Mouse (Mus musculus): ENCODE measurements at regions not wholly inside any gene's neighbourhood (a gene's known extent, or its start where the extent isn't known, plus 50 kb on each side); places are given as distances from the start of the nearest gene placed in this dataset.

GRCm38 (mm10) chr4:45713046-45713706 is 85.6 kb upstream of the Aldh1b1 start:
- DNase-seq (ENCODE audit: low spot score in 2 of 2), result no peak

DNA sequence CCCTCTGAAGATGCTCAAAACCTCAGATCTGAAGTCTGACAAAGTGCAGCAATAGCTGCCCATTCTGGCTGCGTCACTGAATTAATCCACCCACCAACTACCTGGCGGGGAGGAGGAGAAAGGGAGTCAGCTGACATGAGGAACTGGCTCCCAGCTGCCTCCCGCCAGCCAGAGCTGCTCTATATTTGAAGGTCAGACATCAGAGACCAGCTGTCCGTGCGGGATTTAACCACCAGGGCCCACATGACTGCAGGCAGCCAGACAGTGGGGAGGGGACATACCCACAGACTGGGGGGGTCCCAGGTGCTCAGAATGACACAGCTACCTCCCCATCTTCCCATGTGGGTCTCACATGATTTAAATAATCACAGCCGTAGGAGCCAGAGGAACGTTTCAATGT is 94.8 kb upstream of the Aldh1b1 start:
- no peak for DNase-seq (ENCODE audit: low spot score in 2 of 2)

GRCm38 (mm10) chr4:45699601-45700000 is 99.2 kb upstream of the Aldh1b1 start:
- no peak for DNase-seq (ENCODE audit: low spot score in 2 of 2)

DNA sequence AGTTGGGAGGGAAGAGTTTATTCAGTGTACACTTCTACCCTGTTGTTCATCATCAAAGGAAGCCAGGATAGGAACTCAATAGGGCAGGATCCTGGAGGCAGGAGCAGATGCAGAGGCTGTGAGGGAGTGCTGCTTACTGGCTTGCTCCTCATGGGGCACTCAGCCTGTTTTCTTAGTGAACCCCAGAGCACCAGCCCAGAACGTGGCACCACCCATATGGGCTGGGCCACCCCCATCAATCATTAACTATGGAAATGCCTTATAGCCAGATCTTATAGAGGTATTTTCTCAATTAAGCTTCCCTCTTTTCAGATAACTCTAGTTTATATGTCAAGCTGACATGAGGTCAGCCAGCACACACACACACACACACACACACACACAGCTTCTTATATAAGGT is 103.6 kb upstream of the Aldh1b1 start:
- DNase-seq (ENCODE audit: low spot score in 2 of 2), result no peak

- DNase-seq (ENCODE audit: low spot score in 2 of 2), result no peak
These were observed 108.6 kb upstream of the Aldh1b1 start for GRCm38 (mm10) chr4:45689991-45690916.

DNA sequence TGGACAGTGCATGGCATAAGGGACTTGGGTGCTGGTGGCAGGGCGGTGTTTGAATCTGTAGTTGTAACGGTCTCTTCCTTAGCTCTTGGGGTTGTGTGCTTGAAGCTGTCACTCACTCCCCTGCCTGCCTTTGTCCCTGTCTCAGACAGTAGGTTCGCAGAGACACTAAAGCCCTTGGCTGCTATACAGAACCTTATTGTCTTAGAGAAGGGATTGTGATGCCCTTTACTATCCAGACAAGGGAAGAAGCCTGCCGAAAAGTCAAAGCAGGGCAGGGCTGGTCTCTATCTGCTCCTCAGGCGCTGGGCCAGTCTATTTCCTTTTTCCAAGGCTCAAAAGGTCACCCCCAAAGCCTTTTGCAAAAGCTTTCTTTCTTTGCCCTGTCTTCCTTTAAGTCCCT is 109.2 kb upstream of the Aldh1b1 start:
- DNase-seq (ENCODE audit: low spot score in 2 of 2), result no peak

GRCm38 (mm10) chr4:45688233-45688632 is 110.6 kb upstream of the Aldh1b1 start:
- no peak for DNase-seq (ENCODE audit: low spot score in 2 of 2)

DNA sequence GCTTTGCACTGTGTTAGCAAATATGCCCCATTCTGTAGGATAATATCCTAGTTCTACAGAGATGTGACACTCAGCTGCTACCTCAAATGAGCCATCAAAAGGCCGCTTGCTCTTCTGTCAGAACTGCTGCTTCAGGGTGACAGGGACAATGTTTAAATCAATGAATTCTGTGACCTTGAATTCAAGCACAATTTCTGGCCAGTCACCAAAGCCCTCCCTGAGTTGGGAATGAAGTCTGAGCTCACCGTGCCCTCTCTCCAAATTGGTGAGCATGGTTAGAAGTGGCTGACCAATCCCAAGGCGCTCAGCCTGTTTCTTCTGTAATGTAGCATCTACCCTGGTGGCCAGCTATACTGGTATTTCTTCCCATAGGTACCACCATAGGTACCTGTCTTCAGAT is 113.8 kb upstream of the Aldh1b1 start:
- no peak for DNase-seq (ENCODE audit: low spot score in 2 of 2)

DNA sequence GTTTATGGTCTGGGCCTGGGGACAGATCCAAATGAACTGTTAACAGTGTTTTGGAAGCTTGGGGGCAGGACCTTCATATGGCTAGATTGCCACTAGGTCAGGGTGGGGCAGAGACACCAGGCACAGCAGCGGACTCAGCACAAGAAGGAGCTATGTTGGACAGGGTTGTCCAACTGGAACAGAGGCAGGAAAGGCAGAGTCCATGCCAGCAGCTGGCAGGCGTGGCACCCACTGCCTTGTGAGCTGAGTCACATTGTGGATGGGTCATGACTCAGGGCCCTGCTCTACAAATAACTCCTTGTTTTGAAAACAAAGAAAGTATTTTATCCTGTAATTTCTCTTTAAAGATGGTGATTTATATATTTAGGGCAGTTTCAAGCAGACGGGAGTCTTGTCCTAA is 115.6 kb upstream of the Aldh1b1 start:
- no peak for DNase-seq (ENCODE audit: low spot score in 2 of 2)

DNA sequence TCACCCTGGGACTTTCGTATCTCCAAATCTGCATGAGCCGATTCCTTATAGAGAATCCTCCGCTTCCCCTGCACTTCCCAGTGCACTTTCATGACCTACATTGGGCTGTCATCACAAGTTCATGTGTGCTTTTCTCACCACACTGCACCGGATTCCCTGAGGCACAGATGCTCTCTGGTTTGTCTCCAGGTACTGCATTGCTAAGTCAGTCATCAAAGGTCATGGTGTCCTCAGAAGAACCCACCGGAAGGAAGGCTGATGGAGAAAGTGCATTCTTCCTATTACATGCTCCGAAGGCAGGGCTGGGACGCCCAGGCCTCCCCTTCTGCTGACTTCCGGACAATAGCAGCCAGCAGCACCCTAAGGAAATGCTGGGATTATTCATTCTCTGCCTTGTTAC is 116.1 kb upstream of the Aldh1b1 start:
- DNase-seq (ENCODE audit: low spot score in 2 of 2), result no peak

DNA sequence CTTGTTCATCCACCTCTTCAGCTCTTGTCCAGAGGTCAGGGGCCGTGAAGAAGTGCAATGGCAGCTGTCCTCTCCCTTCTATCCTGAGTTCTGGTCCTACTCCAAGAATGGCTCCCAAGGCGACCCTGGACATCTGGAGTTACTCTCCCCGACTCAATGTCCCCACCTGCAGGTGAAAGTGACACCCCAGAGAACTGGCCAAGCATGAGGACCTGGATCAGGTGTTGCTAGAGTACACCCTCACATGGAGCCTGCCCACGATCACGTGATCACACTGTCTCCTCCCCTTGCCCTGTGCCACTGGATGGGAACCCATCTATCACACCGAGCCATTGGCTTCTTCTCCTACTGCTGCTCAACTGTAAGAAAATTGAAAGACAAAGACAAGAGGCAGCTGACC is 122.7 kb upstream of the Aldh1b1 start:
- no peak for DNase-seq (ENCODE audit: low spot score in 2 of 2)

DNA sequence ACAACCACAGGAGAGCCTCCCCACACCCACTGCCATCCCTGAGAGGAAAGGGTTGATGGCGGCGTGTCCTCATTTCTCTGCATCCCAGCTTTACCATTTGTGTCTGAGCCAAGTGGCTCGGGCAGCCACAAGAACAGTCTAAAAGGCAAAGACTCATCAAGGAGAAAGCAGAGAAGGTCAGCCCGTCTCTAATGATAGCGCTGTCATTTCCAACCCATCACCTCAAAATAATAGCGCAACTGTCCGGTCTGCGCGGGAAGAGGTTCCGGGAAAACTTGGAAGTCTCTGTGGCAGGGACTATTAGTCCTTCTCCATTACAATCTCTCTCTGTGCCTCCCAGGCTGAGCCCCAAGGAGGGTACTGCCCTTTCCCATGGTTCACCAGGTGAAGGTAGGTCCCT is 124.5 kb upstream of the Aldh1b1 start:
- DNase-seq (ENCODE audit: low spot score in 2 of 2), result no peak

DNA sequence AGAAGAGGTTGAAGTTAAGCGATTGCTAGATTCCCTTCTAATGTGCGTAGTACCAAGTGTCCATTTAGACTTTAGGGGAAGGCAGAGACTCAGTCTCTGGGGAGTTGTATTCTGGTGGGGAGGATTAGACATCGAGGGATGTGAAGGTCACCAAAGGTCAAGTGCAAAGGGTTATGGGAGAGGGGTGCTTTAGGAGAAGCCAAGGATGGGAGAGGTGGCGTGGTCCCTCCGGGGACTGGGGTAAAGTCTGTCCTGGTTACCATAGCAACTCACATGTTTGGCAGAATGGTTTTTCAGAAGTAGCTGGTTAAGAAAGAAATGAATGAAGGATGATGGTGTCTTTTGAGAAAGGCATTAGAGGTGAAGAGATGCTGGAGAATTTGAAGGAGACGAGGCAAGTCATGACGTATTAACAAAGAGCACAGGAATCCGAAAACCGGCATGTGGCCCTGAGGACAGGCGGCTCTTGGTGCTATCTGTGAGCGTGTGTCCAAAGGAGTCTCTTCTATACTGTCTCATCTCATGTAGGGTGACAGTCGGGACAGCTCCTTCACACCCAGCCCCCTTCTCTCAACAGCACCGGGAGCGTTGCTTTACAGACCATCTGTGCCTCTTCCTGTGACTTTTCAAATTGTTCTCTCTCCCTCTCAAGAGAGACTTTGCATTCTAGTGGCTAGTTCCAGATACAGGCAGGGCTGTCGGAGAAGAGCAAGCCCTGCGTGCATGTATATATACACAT is 125.6 kb upstream of the Aldh1b1 start:
- DNase-seq (ENCODE audit: low spot score in 2 of 2), result no peak

DNA sequence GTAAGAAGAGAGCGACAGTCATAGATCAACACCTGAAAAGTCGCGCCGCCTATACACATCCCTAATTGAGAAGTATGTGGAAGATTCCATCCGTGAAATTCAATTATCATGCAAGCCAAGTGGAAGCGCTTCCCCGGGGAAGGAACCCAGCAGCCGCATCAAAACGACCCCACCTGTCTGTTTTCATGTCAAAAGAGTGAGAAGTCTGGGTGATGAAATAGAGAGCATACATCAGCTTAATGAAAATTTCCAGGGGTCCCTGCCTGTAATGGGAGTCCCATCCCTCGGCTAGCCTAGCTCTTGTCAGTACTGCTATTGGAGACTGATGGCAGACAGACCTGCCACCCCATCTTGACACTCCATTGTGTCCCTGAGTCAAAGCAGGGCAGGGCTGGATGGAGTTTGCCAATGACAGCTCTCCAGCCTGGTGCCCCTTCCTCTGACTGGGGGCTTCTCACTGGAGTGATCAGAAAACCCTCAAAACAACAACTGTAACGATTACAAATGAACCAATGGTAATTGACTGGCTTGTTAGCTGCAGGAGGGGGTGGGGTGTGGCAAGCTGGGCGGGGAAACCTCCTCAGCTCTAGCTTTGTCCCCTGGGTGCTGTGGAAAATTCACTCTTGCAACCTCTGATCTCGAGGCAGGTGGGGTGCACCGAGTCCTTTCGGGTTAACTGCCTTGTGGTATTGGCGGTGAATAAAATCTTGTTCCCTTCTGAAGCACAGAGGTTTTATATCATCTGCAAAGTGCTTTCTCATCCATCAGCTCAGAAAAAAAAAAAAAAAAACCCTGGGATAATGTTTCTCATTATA is 126.4 kb upstream of the Aldh1b1 start:
- DNase-seq (ENCODE audit: low spot score in 2 of 2), result no peak

GRCm38 (mm10) chr4:45664372-45664771 is 132.1 kb upstream of the Shb start:
- no peak for DNase-seq (ENCODE audit: low spot score in 2 of 2)

DNA sequence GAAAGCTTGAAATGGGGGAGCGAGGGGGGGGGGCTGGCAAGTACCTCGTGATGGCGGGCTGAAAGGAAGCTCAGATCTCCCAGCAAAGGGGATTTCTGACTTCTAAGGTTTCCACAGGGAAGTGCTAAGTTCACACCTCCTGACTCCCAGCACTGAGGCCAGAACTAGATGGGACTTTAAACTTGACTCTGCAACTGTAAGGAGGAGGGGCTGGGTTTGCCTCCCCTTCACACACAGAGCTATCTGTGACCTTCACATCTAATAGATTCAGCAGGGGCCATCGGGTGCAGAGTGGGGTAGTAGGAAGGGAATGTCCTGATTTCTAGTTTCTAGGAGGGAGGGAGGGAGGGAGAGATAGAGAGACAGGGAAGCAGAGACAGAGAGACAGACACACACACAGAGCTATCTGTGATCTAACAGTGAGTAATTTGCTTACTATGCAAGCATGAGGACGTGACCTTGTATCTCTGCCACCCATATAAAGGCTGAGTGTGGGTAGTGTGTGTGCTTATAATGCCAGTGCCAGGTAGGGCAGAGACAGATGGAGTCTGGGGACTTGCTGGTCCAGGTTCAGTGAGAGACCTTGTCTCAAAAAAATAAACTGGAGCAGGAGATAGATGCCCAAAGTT is 125.2 kb upstream of the Shb start:
- DNase-seq (ENCODE audit: low spot score in 2 of 2), result no peak

- DNase-seq (ENCODE audit: low spot score in 2 of 2), result no peak
These were observed 123.5 kb upstream of the Shb start for GRCm38 (mm10) chr4:45655780-45656179.

DNA sequence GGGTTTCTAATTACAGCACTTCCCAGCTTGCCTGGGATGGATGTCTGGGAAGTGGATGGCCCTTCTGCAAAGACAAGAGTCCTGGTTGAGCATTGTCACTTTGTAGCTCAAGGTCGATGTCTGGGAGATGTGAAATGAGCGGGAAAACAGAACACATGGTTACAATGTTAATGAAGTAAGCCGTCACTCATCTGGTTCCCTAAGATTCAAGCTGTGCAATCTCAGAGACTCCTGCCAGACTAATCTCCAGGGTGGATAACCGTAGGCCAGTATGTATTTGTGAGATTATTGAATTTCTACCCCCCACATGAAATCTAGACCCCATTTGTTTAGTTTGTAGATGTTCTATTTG is 122.5 kb upstream of the Shb start:
- no peak for DNase-seq (ENCODE audit: low spot score in 2 of 2)

- DNase-seq (ENCODE audit: low spot score in 2 of 2), result no peak
These were observed 121.9 kb upstream of the Shb start for GRCm38 (mm10) chr4:45654019-45654803.

GRCm38 (mm10) chr4:45648884-45649577 is 116.8 kb upstream of the Shb start:
- no peak for DNase-seq (ENCODE audit: low spot score in 2 of 2)
